Mouse (Mus musculus): Measurements from ENCODE around the gene Gm37240. TPM values are rescaled to one million over a fixed set of nuclear protein-coding genes. Genes with fewer than 3 reads are reported as not detected.
"Not testable (repeated sequence)": the region's sequence is repeated elsewhere in the genome, so short reads cannot be mapped to it uniquely, and the experiment has no call there.

Gene Gm37240
- polyA plus RNA-seq, 1 experiment, result 0.53 TPM

DNA sequence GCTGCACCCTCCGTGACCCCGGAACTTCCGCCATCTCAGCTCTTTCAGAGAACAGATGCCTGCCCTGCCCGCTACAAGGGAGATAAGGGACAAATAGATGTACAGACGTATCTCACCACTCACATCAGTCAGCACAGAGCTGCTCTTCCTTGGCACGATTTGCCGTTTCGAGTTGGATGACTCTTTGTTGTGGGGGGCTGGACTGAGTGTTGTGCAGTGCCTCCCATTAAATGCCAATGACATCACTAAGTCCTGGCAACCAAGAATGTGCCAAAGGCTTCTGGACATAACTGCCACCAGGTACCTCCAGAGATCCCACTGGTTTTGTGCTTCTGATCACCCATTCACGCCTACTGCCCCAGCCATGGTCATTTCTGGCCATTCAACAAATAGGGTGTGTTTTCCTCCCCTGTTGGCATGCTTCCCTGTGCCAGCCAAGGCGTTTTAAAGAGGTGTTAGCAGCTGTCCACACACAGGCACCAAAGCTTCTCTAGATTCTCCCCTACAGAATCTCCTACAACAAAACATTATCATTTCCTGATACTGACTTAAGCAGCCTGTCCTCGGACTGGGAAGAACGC, 1233.0 kb downstream of the Gm37240 start:
- peak; percentile 35 for DNase-seq (ENCODE audit: low read depth)
- TF ChIP-seq CTCF (IDR thresholded peaks at IDR 0.05; ENCODE audit: borderline replicate concordance, extremely low read depth, insufficient read depth, insufficient read length), result no peak
- no peak for TF ChIP-seq POLR2A (IDR thresholded peaks at IDR 0.05; ENCODE audit: borderline replicate concordance, extremely low read depth, insufficient read depth, insufficient read length, poor library complexity, severe bottlenecking)

DNA sequence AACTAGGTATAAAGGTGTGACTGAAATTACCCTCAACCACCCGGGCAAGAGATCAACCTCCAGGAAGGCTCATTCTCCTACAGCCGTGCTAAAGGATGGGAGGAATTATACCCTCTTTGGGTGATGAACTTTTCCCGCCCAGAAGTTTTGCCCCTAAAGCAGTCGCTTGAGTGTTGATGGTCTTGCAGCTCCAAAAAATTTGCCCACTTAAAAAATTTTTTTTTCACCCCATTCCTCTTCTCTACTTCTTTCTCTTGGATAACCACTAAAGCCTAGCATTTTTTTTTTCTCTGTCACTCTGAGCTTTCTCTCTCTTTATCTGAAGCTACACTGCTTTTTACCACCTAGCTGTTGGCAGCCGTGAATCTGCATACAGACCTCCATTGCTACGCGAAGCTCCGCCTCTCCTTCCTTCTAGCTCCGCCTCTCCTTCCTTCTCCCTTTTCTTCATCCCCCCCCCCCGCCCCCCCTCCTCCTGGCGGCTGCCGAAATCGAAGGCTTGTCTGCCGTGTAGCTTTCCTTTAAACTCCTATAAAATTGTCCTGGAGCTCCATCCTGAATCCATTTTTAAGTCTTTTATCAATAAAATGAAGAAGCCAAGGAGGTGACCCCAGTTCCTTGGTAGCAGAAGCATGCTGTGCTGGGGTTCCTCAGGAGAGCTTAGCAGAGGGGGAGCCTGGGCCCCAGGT, 1233.6 kb downstream of the Gm37240 start:
- no peak for TF ChIP-seq CTCF (IDR thresholded peaks at IDR 0.05; ENCODE audit: borderline replicate concordance, extremely low read depth, insufficient read depth, insufficient read length)
- TF ChIP-seq POLR2A (IDR thresholded peaks at IDR 0.05; ENCODE audit: borderline replicate concordance, extremely low read depth, insufficient read depth, insufficient read length, poor library complexity, severe bottlenecking), result no peak
- DNase-seq (ENCODE audit: low read depth), result peak; percentile 35

- DNase-seq (ENCODE audit: low read depth), result no peak
- TF ChIP-seq POLR2A (IDR thresholded peaks at IDR 0.05; ENCODE audit: borderline replicate concordance, extremely low read depth, insufficient read depth, insufficient read length, poor library complexity, severe bottlenecking) (no peak), CTCF (IDR thresholded peaks at IDR 0.05; ENCODE audit: borderline replicate concordance, extremely low read depth, insufficient read depth, insufficient read length) (no peak)
Measured at GRCm38 (mm10) chr3:84652643-84653556, 1234.4 kb downstream of the Gm37240 start.

DNA sequence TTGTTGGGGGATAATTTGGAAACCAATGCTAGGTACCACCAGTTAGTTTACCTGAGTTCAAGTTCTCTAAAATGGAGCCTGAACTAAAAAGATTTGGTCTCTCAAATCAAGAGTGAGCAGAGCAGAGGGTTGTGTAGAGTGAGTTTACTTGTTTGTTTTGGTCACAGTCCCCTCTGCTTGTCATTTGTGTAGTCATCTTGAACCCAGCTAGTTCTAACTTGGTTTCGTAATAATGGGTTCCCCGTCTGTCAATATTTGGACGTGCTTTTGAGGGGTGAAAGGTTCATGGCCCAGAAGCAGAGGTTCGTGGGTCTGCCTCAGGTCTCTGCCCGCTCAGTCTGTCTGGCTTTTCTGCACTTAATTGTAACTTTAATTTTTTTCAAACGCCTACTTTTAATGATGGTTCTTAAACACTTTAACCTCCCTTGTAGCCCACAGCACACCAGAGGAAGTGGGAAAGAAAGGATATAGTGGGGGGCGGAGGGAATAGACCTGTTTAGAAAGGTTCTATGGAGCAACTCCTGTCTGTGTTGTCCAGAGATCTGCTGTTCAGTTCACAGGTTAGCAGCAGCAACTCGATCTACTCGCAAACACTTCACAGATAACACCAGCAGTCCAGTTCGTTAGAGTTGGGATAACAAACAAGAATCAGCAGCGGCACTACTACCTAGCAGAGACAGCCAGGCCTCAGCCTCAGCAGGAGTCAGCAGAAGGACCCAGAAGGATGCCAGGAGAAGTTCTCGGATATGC, 1237.6 kb downstream of the Gm37240 start:
- no peak for DNase-seq (ENCODE audit: low read depth)
- TF ChIP-seq CTCF (IDR thresholded peaks at IDR 0.05; ENCODE audit: borderline replicate concordance, extremely low read depth, insufficient read depth, insufficient read length), result no peak
- no peak for TF ChIP-seq POLR2A (IDR thresholded peaks at IDR 0.05; ENCODE audit: borderline replicate concordance, extremely low read depth, insufficient read depth, insufficient read length, poor library complexity, severe bottlenecking)

GRCm38 (mm10) chr3:84648069-84648468, 1239.2 kb downstream of the Gm37240 start:
- not testable (repeated sequence) for DNase-seq (ENCODE audit: low read depth)

GRCm38 (mm10) chr3:84647616-84648015, 1239.7 kb downstream of the Gm37240 start:
- TF ChIP-seq CTCF (IDR thresholded peaks at IDR 0.05; ENCODE audit: borderline replicate concordance, extremely low read depth, insufficient read depth, insufficient read length) (no peak), POLR2A (IDR thresholded peaks at IDR 0.05; ENCODE audit: borderline replicate concordance, extremely low read depth, insufficient read depth, insufficient read length, poor library complexity, severe bottlenecking) (no peak)
- peak; percentile 73 for DNase-seq (ENCODE audit: low read depth)

DNA sequence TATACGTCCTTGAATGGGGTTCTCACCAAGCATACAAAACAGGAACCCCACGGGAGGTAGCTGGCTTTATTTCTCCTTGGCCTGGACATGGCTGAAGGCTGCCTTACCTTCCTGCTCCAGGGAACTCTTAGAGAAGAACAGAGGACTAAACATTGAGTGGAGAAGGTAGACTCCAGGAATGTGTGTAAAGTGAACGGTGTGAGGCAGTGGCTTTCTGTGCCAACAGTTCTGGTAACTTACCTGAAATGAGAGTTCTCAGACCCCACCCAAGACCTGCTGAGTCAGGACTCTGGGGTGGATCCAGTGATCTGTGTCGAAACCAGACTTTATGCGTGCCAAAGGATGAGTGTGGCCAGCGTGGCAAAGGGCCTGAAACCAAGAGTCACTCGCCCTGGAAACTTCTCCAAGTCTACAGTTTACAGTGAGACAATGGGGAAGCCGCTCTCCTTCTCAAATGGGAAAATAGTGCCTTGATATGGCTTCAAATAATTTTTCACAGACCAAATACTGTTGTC, 1240.9 kb downstream of the Gm37240 start:
- TF ChIP-seq CTCF (IDR thresholded peaks at IDR 0.05; ENCODE audit: borderline replicate concordance, extremely low read depth, insufficient read depth, insufficient read length) (no peak), POLR2A (IDR thresholded peaks at IDR 0.05; ENCODE audit: borderline replicate concordance, extremely low read depth, insufficient read depth, insufficient read length, poor library complexity, severe bottlenecking) (no peak)
- no peak for DNase-seq (ENCODE audit: low read depth)

- no peak for DNase-seq (ENCODE audit: low read depth)
- TF ChIP-seq CTCF (IDR thresholded peaks at IDR 0.05; ENCODE audit: borderline replicate concordance, extremely low read depth, insufficient read depth, insufficient read length) (no peak), POLR2A (IDR thresholded peaks at IDR 0.05; ENCODE audit: borderline replicate concordance, extremely low read depth, insufficient read depth, insufficient read length, poor library complexity, severe bottlenecking) (no peak)
Measured at GRCm38 (mm10) chr3:84646007-84646290, 1241.4 kb downstream of the Gm37240 start.

- no peak for TF ChIP-seq POLR2A (IDR thresholded peaks at IDR 0.05; ENCODE audit: borderline replicate concordance, extremely low read depth, insufficient read depth, insufficient read length, poor library complexity, severe bottlenecking)
- TF ChIP-seq CTCF (IDR thresholded peaks at IDR 0.05; ENCODE audit: borderline replicate concordance, extremely low read depth, insufficient read depth, insufficient read length), result no peak
- no peak for DNase-seq (ENCODE audit: low read depth)
Measured at GRCm38 (mm10) chr3:84645156-84646006, 1241.9 kb downstream of the Gm37240 start.

DNA sequence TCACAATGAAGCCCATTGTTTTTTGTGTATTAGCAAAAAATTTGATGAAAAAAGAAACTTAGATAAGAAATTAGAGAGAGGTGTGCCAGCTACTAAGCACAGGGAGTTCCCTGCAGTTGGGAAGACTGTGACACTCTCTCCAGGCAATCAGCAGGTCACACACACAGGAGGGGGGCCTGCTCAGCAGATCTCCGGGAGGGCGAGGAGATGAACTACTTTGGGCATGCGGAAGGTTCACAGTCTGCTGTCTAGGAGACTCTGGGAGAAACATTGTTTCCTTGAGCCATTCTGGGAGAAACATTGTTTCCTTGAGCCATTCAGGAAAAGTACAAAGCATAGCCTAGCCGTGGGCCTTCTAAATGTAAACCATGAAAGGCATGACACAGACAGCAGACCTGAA, 1244.4 kb downstream of the Gm37240 start:
- TF ChIP-seq CTCF (IDR thresholded peaks at IDR 0.05; ENCODE audit: borderline replicate concordance, extremely low read depth, insufficient read depth, insufficient read length) (no peak), POLR2A (IDR thresholded peaks at IDR 0.05; ENCODE audit: borderline replicate concordance, extremely low read depth, insufficient read depth, insufficient read length, poor library complexity, severe bottlenecking) (no peak)
- DNase-seq (ENCODE audit: low read depth), result no peak
